Mouse (Mus musculus) Muller cell, postnatal 12 days (primary cell): ENCODE measurements at regions not wholly inside any gene's neighbourhood (a gene's known extent, or its start where the extent isn't known, plus 50 kb on each side); places are given as distances from the start of the nearest gene placed in this dataset.
A peak's percentile ranks its signal among the peaks of the same experiment; 100 is the strongest.

Experiments
- DNase-seq: peaks from one replicate; pipeline ENCODE4 v3.0.0-alpha.2; 2015; ENCODE audit errors: inconsistent ontology term

GRCm38 (mm10) chr8:100942680-100943427, 1526.6 kb upstream of the Cdh8 start:
- peak; percentile 30 for DNase-seq

GRCm38 (mm10) chr8:100939533-100939932, 1523.3 kb upstream of the Cdh8 start:
- DNase-seq: no peak

DNA sequence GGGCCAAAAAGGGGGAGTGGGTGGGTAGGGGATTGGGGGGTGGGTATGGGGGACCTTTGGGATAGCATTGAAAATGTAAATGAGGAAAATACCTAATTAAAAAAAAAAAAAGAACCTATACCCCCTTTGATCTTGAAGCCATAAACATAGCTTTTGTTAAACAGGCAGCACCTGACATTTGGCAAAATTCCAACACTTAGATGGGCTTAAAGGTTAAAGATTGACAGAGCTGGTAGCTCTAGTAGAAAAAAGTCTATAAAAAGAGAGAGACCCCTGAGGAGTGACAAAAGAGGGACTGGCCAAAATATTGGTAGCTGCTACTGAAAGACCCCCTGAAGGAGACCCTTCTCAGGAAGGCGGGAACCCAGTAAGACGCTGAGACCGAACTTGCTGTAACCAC, 1474.0 kb upstream of the Cdh8 start:
- DNase-seq: no peak

DNA sequence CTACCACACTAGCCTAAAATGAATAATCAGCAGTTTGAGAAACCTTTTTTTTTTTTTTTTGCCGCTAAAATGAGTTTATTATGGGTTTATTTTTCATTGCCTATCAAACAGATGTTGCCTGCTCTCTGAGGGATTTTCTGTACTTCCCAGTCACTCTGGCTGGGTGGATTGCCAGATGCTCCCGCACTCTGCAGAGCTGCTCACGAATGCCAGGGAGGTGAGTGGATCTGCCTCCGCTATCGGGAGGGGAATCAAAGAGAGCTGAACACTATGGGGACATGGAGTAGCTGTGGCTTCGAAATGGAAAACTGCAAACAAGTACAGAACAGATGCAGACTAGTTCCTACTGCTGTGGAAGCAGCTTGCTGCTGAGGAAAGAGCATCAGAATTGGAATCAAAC, 1449.4 kb upstream of the Cdh8 start:
- DNase-seq: no peak

DNA sequence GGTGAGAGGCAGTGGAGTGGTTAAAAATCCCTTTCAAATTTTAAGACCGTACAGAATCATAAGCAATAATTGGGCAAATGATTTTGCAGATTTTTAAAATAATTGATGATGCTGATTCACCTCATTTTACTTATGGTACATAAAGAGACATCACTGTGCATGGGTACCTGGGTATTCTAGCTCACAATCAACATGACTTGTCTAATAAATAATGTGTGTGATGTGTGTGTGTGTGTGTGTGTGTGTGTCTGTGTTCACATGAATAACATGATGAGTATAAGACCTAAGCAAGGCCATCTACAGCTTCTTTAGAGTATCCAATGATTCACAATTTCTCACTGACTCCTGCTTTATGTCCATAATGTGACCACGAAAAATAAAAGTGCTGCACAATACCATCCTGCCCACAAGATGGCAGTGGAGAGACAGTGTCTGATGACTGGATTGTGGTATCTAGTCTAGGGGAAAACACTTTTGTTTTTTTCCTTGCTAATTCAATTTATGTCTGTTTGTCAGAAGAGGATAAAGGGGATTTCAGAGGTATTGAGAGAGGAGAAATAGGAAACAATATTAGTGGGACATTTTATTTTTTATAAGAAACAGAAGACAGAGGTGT, 1434.7 kb upstream of the Cdh8 start:
- DNase-seq: peak; percentile 33
